Mouse (Mus musculus) heart, embryonic 14.5 days (tissue): ENCODE measurements around the gene Slc47a2. TPM values are rescaled to one million over a fixed set of nuclear protein-coding genes. Genes with fewer than 3 reads are reported as not detected.

Experiments
- ATAC-seq: fragments of 200-750 bp; cut with Nextera tagmentation; 2 replicates; pipeline ENCODE4 v1.8.0; 2017; ENCODE audit warnings: low read depth, moderate TSS enrichment; ENCODE audit not compliant: insufficient number of reproducible peaks, insufficient read depth, low FRiP score
- H3K27ac ChIP-seq, 2 experiments: fragments of 200-500 bp in 1 of 2; fragments of 300-500 bp in 1 of 2; sonication (generic) in 1 of 2; replicated peaks in 1 of 2; 2 replicates each; pipeline ENCODE4 v1.5.1; 2012 to 2014; ENCODE audit warnings: low read depth in 2 of 2, low read length in 2 of 2, control low read depth in 1 of 2, mild to moderate bottlenecking in 1 of 2, mixed read lengths in 1 of 2; ENCODE audit not compliant: control insufficient read depth in 1 of 2, insufficient read depth in 1 of 2
- H3K27me3 ChIP-seq: fragments of 300-500 bp; sonication (generic); 2 replicates; pipeline ENCODE4 v1.6.1; 2014; ENCODE audit warnings: mild to moderate bottlenecking, low read length, control low read depth; ENCODE audit not compliant: control insufficient read depth, insufficient read depth
- H3K36me3 ChIP-seq: fragments of 300-500 bp; sonication (generic); 2 replicates; pipeline ENCODE4 v1.6.1; 2014; ENCODE audit warnings: mild to moderate bottlenecking, control low read depth, low read length, mixed read lengths; ENCODE audit not compliant: control insufficient read depth, insufficient read depth
- H3K4me1 ChIP-seq, 2 experiments: fragments of 200-500 bp in 1 of 2; fragments of 300-500 bp in 1 of 2; sonication (generic) in 1 of 2; 2 replicates each; pipeline ENCODE4 v1.6.1; 2012 to 2014; ENCODE audit warnings: low read length in 2 of 2, control low read depth in 1 of 2, mixed read lengths in 1 of 2; ENCODE audit not compliant: control insufficient read depth in 2 of 2, insufficient read depth in 2 of 2
- H3K4me2 ChIP-seq: fragments of 300-500 bp; sonication (generic); 2 replicates; pipeline ENCODE4 v1.6.1; 2014; ENCODE audit warnings: mild to moderate bottlenecking, low read length
- H3K4me3 ChIP-seq, 2 experiments: fragments of 200-500 bp in 1 of 2; fragments of 300-500 bp in 1 of 2; sonication (generic) in 1 of 2; 2 replicates each; pipeline ENCODE4 v1.5.1; 2012 to 2014; ENCODE audit warnings: low read length in 2 of 2, mild to moderate bottlenecking in 2 of 2, control low read depth in 1 of 2, low read depth in 1 of 2, moderate library complexity in 1 of 2; ENCODE audit not compliant: control insufficient read depth in 1 of 2, insufficient read depth in 1 of 2
- H3K9ac ChIP-seq: fragments of 300-500 bp; sonication (generic); 2 replicates; pipeline ENCODE4 v1.6.1; 2014; ENCODE audit warnings: mild to moderate bottlenecking, low read length
- H3K9me3 ChIP-seq: fragments of 300-500 bp; sonication (generic); 2 replicates; pipeline ENCODE4 v1.6.1; 2016; ENCODE audit warnings: low read length, control low read depth; ENCODE audit not compliant: control insufficient read depth
- WGBS: fragments of 180-500 bp; shearing (Covaris S2); extraction: QIAGEN DNeasy Blood & Tissue Kit; methylation state at CpG from one replicate; pipeline ENCODE4 v1.1.7; 2014; 5-methylcytosine and 5-hydroxymethylcytosine counted together
- polyA plus RNA-seq: library from polyadenylated mRNA; unstranded; fragments of >200 nt; fragmentation: Nextera tagmentation; extraction: Ambion mirVana; gene quantifications from 2 replicates; pipeline ENCODE4 v1.2.1, GENCODE M21; 2014

The Slc47a2 gene
- polyA plus RNA-seq, 1 experiment from 2014 or later: 0.35 TPM

DNA sequence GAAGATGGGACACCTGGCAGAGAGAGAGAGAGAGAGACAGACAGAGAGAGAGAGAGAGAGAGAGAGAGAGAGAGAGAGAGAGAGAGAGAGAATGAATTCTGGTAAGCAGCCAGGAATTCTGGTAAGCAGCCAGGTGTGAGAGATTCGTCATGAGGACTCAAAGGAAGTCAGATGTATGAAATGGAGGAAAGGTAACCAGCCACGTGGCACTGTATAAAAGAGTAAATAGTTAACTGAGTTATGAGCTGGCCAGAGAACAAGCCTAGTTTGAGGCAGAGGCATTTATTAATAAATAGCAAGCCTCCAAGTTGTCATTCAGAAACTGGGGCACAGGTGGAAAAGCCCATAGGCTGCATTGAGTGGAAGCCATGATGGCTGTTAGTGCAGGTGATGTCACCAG lies 44.8 kb downstream of the Slc47a2 start:
- ATAC-seq: no peak
- Histone ChIP-seq H3K36me3 (no peaks in the 10 kb centered on the region), H3K27me3 (no peaks in the 10 kb centered on the region), H3K9me3 (no peaks in the 10 kb centered on the region), H3K4me3 (no peak overlapping the region), H3K4me1 (peaks cover 12 to 23% of the 10 kb centered on the region in 2 experiments), H3K9ac (no peak overlapping the region), H3K4me2 (no peak overlapping the region), H3K27ac (no peak overlapping the region)
- 69% methylated on average over 2 of the region's 2 CpGs for WGBS

- Histone ChIP-seq H3K36me3 (no peaks in the 10 kb centered on the region), H3K27me3 (no peaks in the 10 kb centered on the region), H3K4me1 (peaks cover 12 to 23% of the 10 kb centered on the region in 2 experiments), H3K9me3 (no peaks in the 10 kb centered on the region), H3K9ac (no peak overlapping the region), H3K4me3 (no peak overlapping the region), H3K4me2 (no peak overlapping the region), H3K27ac (no peak overlapping the region)
- WGBS: 85% methylated on average over 2 of the region's 2 CpGs
- ATAC-seq: no peak
These were observed 45.3 kb downstream of the Slc47a2 start for GRCm38 (mm10) chr11:61297326-61297725.

DNA sequence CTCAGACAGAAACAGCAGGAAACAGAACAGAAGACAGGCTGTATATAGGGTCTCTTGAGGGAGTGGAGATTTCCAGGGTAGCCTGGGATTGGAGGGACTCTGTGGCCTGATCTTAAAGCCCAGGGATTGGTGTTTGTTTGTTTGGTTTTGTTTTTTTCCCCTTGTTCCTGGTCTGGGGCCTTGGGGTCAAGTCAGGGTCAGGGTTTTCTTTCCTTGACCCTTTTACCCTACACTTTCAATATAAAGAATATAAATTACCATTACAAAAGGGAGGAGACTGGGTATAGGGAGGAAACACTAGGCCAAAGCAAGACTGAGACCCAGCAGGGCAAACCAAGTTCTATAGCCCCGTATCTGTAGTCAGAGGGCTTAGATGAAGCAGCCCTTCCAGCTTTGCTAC lies 46.1 kb downstream of the Slc47a2 start:
- H3K4me1 ChIP-seq: peaks cover 12 to 23% of the 10 kb centered on the region in 2 experiments
- H3K36me3 ChIP-seq: no peaks in the 10 kb centered on the region
- H3K4me2 ChIP-seq: no peak overlapping the region
- H3K4me3 ChIP-seq: no peak overlapping the region
- ATAC-seq: no peak
- H3K27ac ChIP-seq: no peak overlapping the region
- no peak overlapping the region for H3K9ac ChIP-seq
- 71% methylated on average over 1 of the region's 1 CpGs for WGBS
- no peaks in the 10 kb centered on the region for H3K9me3 ChIP-seq
- H3K27me3 ChIP-seq: no peaks in the 10 kb centered on the region

DNA sequence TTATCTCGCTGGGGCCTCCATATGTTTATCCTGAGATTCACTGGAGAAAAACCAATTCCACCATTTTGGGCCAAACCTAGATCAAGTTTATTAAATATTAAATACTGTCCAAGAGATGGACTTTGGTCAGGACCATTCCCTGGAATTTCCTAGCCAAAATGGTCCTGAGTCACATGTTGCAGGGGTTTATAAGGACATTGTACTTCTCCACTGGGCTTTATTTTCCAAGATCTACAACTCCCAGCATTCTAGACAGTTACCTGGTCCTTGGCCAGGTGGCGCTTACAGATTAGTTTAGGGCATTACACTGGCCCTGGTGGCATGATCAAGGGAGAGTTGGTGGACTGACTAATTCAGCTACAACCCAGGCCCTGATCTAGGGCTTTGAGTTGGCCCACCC lies 47.1 kb downstream of the Slc47a2 start:
- H3K36me3 ChIP-seq: no peaks in the 10 kb centered on the region
- 81% methylated on average over 2 of the region's 2 CpGs for WGBS
- no peak for ATAC-seq

GRCm38 (mm10) chr11:61294431-61294830 lies 48.2 kb downstream of the Slc47a2 start:
- 65% methylated on average over 3 of the region's 3 CpGs for WGBS
- Histone ChIP-seq H3K9ac (no peak overlapping the region), H3K4me2 (no peak overlapping the region), H3K27ac (no peak overlapping the region), H3K4me1 (peaks cover 0 to 8% of the 10 kb centered on the region in 2 experiments; a peak in 2 of 4 replicates), H3K9me3 (no peaks in the 10 kb centered on the region), H3K27me3 (no peaks in the 10 kb centered on the region), H3K4me3 (no peak overlapping the region), H3K36me3 (no peaks in the 10 kb centered on the region)
- no peak for ATAC-seq

More for the DNA sequence above, 47.1 kb downstream of the Slc47a2 start:
- Histone ChIP-seq H3K27me3 (no peaks in the 10 kb centered on the region), H3K4me3 (no peak overlapping the region), H3K27ac (no peak overlapping the region), H3K9me3 (no peaks in the 10 kb centered on the region), H3K9ac (no peak overlapping the region), H3K4me2 (no peak overlapping the region), H3K4me1 (peaks cover 8 to 17% of the 10 kb centered on the region in 2 experiments)

DNA sequence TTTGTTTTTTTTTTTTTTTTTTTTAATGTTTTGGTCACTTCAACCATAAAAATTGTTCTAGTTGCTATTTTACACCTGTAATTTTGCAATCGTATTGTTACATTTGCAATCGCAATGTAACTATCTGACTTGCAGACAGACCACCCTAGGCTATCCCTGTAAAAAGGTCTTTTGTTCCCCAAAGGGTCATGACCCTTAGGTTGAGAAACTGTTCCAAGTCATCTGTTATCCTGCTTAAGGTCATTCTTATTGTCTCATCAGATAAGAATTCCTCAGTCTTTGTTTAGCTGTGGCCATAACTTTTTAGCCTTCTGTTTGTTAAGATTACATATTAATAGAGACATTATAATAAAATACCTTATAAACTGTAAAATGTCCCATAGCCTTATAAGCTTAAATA lies 49.4 kb downstream of the Slc47a2 start:
- no peaks in the 10 kb centered on the region for H3K27me3 ChIP-seq
- no peaks in the 10 kb centered on the region for H3K9me3 ChIP-seq
- no peak overlapping the region for H3K9ac ChIP-seq
- no peaks in the 10 kb centered on the region for H3K4me1 ChIP-seq
- H3K4me2 ChIP-seq: no peak overlapping the region
- WGBS: 74% methylated on average over 2 of the region's 2 CpGs
- no peaks in the 10 kb centered on the region for H3K36me3 ChIP-seq
- H3K27ac ChIP-seq: no peak overlapping the region
- ATAC-seq: no peak
- H3K4me3 ChIP-seq: no peak overlapping the region

DNA sequence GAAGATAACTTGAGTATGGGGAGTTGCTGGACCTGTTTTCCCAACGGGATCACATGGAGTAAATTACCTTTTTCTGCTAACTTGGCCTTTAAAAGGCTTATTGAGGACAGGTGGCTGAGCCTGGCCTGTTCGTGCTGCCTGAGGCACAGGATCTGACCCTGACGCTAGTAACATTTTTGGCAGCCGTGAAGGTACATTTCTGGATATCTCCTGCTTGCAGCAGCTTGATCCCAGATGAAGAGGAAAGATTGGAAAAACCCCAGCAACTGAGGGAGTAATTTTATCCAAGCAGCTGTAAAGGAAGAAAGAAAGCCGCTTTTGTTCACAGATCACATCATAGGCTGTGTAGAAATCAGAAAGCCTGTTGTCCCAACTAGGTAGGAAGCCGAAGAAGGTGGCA lies 58.3 kb downstream of the Slc47a2 start:
- H3K4me3 ChIP-seq: no peak overlapping the region

GRCm38 (mm10) chr11:61283414-61284049 lies 59.1 kb downstream of the Slc47a2 start:
- WGBS: 71% methylated on average over 10 of the region's 10 CpGs

More for the DNA sequence above, 58.3 kb downstream of the Slc47a2 start:
- H3K27ac ChIP-seq: no peak overlapping the region
- H3K36me3 ChIP-seq: no peaks in the 10 kb centered on the region
- H3K4me1 ChIP-seq: no peaks in the 10 kb centered on the region
- WGBS: 73% methylated on average over 6 of the region's 6 CpGs
- H3K27me3 ChIP-seq: no peaks in the 10 kb centered on the region
- H3K9me3 ChIP-seq: no peaks in the 10 kb centered on the region
- ATAC-seq: no peak
- no peak overlapping the region for H3K4me2 ChIP-seq
- H3K9ac ChIP-seq: no peak overlapping the region

More at GRCm38 (mm10) chr11:61283414-61284049, 59.1 kb downstream of the Slc47a2 start:
- Histone ChIP-seq H3K4me2 (no peak overlapping the region), H3K27me3 (no peaks in the 10 kb centered on the region), H3K4me1 (no peaks in the 10 kb centered on the region), H3K36me3 (no peaks in the 10 kb centered on the region), H3K27ac (no peak overlapping the region), H3K9me3 (no peaks in the 10 kb centered on the region), H3K4me3 (no peak overlapping the region), H3K9ac (no peak overlapping the region)
- no peak for ATAC-seq
